Mouse (Mus musculus) liver, embryonic 16.5 days (tissue): ENCODE results near the gene Tmem123. TPM values are rescaled to one million over a fixed set of nuclear protein-coding genes. Genes with fewer than 3 reads are reported as not detected.
A peak's percentile ranks its signal among the peaks of the same experiment; 100 is the strongest.

Experiments used
- ATAC-seq: fragments of 200-750 bp; cut with Nextera tagmentation; 2 replicates; pipeline ENCODE4 v1.8.0; 2017; ENCODE audit warnings: low read depth, mild to moderate bottlenecking, moderate number of reproducible peaks, moderate library complexity
- H3K27ac ChIP-seq: fragments of 300-500 bp; sonication (generic); 2 replicates; pipeline ENCODE4 v1.5.1; 2014; ENCODE audit warnings: mild to moderate bottlenecking, low read length
- H3K27me3 ChIP-seq: fragments of 300-500 bp; sonication (generic); 2 replicates; pipeline ENCODE4 v1.6.1; 2014; ENCODE audit warnings: low read depth, low read length, mixed read lengths; ENCODE audit not compliant: control insufficient read depth, insufficient read depth
- H3K36me3 ChIP-seq: fragments of 300-500 bp; sonication (generic); 2 replicates; pipeline ENCODE4 v1.6.1; 2014; ENCODE audit warnings: mild to moderate bottlenecking; ENCODE audit not compliant: control insufficient read depth, insufficient read depth
- H3K4me1 ChIP-seq: fragments of 300-500 bp; sonication (generic); 2 replicates; pipeline ENCODE4 v1.6.1; 2014; ENCODE audit warnings: low read depth, low read length, mixed read lengths; ENCODE audit not compliant: control insufficient read depth
- H3K4me2 ChIP-seq: fragments of 300-500 bp; sonication (generic); 2 replicates; pipeline ENCODE4 v1.6.1; 2014; ENCODE audit warnings: low read depth, low read length, mixed read lengths
- H3K4me3 ChIP-seq: fragments of 300-500 bp; sonication (generic); 2 replicates; pipeline ENCODE4 v1.5.1; 2014; ENCODE audit warnings: low read depth, mild to moderate bottlenecking, low read length
- H3K9ac ChIP-seq: fragments of 300-500 bp; sonication (generic); 2 replicates; pipeline ENCODE4 v1.6.1; 2014; ENCODE audit warnings: low read depth, low read length
- H3K9me3 ChIP-seq: fragments of 300-500 bp; sonication (generic); replicated peaks from 2 replicates; pipeline ENCODE4 v1.6.1; 2016; ENCODE audit warnings: low read length; ENCODE audit not compliant: control insufficient read depth
- WGBS: fragments of 180-500 bp; shearing (Covaris S2); extraction: QIAGEN DNeasy Blood & Tissue Kit; methylation state at CpG from one replicate; pipeline ENCODE4 v1.1.7; 2014; ENCODE audit not compliant: insufficient replicate concordance; 5-methylcytosine and 5-hydroxymethylcytosine counted together
- polyA plus RNA-seq: library from polyadenylated mRNA; unstranded; fragments of >200 nt; fragmentation: Nextera tagmentation; extraction: Ambion mirVana; gene quantifications from 2 replicates; pipeline ENCODE4 v1.2.1, GENCODE M21; 2015

The Tmem123 gene
- polyA plus RNA-seq, 1 experiment from 2014 or later: 28.6 TPM

DNA sequence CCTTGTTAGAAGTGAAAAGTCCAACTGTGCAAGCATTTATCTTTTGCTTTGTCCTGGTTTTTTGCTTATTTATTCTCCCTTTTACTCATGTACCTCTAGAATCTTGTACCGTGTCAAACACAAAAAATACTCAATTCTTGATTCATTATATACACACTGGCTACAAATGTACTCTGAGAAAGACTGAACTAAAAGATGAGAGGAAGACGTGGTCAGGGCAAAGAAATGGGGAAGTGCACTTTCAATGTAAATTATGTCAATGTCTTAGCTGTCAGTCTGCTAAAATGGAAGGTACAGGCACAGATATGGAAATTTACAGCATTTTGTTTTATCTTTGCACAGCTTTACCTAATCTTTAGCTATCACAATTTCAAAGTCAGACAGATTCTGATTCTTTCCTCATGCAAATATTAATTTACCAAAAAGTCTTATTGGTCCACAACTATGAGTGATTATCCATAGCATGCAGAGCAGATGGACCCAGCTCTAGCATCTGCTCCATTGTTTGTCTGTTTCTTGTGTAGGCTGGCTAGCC is 7.9 kb upstream of the Tmem123 start:
- no peaks in the 10 kb centered on the region for H3K27me3 ChIP-seq
- 30% methylated on average over 2 of the region's 2 CpGs for WGBS
- no peak for ATAC-seq

DNA sequence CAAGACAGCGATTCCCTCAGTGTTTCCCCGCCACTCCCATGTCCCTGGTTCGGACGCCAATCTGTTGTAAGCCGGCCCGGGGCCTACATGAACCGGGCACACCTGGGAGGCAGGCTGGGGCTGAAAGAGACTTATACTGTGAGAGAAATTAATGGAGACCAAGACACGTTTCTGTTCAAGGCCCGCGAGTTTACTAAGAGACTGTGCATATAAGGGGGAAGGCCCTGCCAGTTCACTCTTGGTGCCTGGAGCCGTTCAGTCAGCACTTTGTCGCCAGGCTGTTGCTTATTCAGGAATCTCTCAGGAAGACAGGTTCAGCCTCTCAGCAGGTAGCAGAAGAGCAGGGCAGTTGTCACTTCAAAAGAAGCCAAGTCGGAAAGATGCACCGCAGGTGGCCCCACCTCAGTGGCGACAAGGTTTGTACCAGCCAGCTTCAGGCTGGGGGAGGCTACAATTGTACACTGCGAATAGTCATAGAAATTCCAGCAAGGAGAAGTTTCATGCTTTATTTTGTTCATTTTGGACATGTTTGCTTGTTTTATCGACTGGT is 1.9 kb upstream of the Tmem123 start:
- Histone ChIP-seq H3K4me2 (no peak overlapping the region), H3K27me3 (no peaks in the 10 kb centered on the region), H3K9me3 (no peaks in the 10 kb centered on the region), H3K4me1 (peaks cover 32% of the 10 kb centered on the region), H3K9ac (no peak overlapping the region), H3K36me3 (no peaks in the 10 kb centered on the region), H3K4me3 (no peak overlapping the region), H3K27ac (no peak overlapping the region)
- ATAC-seq: no peak
- 74% methylated on average over 17 of the region's 17 CpGs for WGBS

More for the DNA sequence above, 7.9 kb upstream of the Tmem123 start:
- no peak overlapping the region for H3K27ac ChIP-seq
- H3K9me3 ChIP-seq: no peaks in the 10 kb centered on the region
- H3K4me3 ChIP-seq: no peak overlapping the region
- H3K4me2 ChIP-seq: no peak overlapping the region
- no peak overlapping the region for H3K9ac ChIP-seq
- no peaks in the 10 kb centered on the region for H3K4me1 ChIP-seq
- H3K36me3 ChIP-seq: no peaks in the 10 kb centered on the region

DNA sequence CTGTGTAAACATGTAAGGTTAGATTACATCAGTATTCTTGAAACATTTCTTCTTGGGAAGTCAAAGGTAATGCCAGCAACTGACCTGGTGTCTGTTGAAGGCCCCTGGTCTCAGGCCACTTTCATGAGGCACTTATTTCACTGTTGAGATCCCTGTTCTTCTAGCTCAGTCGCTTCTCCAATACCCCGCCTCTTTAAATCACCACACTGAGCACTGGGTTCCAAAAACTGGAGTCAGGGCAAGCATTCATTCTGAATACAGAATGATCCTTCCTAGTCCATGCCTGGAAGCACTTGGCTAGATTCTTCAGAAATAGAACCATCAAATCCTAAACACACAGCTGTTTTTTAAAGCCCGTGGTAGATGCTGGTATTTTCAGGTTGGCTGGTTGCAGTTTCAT is 1.1 kb upstream of the Tmem123 start:
- H3K9me3 ChIP-seq: no peaks in the 10 kb centered on the region
- ATAC-seq: no peak
- 78% methylated on average over 3 of the region's 3 CpGs for WGBS
- H3K27ac ChIP-seq: no peak overlapping the region
- H3K9ac ChIP-seq: no peak overlapping the region
- no peaks in the 10 kb centered on the region for H3K36me3 ChIP-seq
- H3K4me3 ChIP-seq: no peak overlapping the region
- no peaks in the 10 kb centered on the region for H3K27me3 ChIP-seq
- H3K4me2 ChIP-seq: peak overlapping the region; percentile 91; the same call in 1 of the 2 replicates
- H3K4me1 ChIP-seq: peaks cover 38% of the 10 kb centered on the region

DNA sequence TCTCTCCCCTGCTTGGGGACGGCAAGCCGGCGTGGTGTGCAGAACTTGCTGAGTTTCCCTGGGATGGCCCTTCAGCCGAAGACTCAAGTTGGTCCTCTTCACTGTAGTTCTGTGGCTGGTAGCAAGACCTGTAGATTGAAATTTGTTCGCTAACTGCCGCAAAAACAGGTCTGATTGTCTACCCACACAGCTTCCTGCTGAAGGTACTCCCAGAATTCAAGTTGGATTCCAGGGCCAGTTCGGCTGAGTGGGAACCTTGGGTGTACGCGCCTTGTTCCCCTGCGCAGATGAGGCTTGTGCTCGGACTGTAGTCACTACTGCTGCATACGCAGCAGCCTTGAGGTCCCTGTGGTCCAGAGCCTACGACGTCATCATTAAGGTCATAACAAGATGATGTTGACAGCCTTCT is 626 bp downstream of the Tmem123 start:
- Histone ChIP-seq H3K9ac (peak overlapping the region; percentile 91), H3K27me3 (no peaks in the 10 kb centered on the region), H3K27ac (peak overlapping the region; percentile 81), H3K9me3 (no peaks in the 10 kb centered on the region), H3K36me3 (0 out of 2 replicates have a peak, but pooled peaks cover 2% of the 10 kb centered on the region), H3K4me3 (peak overlapping the region; percentile 91), H3K4me1 (peaks cover 39% of the 10 kb centered on the region), H3K4me2 (peak overlapping the region; percentile 91)
- WGBS: under 1% methylated on average over 14 of the region's 14 CpGs
- ATAC-seq: peak; percentile 7

DNA sequence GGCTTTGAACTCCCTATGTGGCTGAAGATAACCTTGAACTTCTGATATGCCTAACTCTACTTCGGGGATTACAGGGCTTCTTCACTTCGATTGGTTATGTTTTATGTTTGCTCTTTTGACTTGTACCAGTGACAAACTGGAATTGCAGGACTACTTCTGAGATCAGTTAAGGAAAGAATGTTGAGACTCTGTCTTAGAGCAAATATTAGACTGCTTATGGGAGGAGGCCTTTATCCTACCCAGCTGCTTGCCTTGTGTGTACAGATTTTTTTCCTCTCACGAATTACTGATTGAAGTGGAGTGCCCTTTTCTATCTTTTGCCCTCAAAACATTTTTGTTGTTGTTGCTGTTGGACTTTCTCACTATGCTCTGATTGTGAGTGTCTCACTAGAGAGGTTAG is 1.4 kb downstream of the Tmem123 start:
- H3K27ac ChIP-seq: 0 out of 2 replicates have a peak overlapping the region, but pooled peaks have one; percentile 15
- no peaks in the 10 kb centered on the region for H3K9me3 ChIP-seq
- ATAC-seq: no peak
- peaks cover 39% of the 10 kb centered on the region for H3K4me1 ChIP-seq
- H3K9ac ChIP-seq: peak overlapping the region; percentile 91
- H3K4me2 ChIP-seq: peak overlapping the region; percentile 91
- no peaks in the 10 kb centered on the region for H3K27me3 ChIP-seq
- WGBS: 24% methylated on average over 3 of the region's 3 CpGs
- peak overlapping the region; percentile 91 for H3K4me3 ChIP-seq
- H3K36me3 ChIP-seq: peaks cover 2% of the 10 kb centered on the region; the same call in 1 of the 2 replicates

DNA sequence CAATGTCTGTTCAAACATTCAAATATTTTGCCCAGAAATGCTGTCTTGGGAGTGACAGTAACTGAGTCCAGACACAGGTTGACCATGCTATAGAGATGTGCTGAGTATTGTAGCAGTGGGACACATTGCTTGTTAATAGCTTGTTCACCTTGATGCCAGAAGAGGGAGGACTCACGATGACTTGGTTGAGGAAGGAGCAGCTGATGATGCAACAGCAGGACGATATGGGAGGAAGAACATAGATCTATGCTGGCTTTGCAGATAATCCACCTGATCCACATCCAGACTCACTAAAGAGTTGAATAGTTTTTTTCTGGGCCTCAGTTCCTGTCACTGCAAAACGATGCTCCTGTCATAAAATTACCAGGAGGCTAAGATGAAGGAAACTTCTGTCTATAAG is 2.7 kb downstream of the Tmem123 start:
- 18% methylated on average over 3 of the region's 3 CpGs for WGBS
- no peak for ATAC-seq
- H3K27ac ChIP-seq: no peak overlapping the region

DNA sequence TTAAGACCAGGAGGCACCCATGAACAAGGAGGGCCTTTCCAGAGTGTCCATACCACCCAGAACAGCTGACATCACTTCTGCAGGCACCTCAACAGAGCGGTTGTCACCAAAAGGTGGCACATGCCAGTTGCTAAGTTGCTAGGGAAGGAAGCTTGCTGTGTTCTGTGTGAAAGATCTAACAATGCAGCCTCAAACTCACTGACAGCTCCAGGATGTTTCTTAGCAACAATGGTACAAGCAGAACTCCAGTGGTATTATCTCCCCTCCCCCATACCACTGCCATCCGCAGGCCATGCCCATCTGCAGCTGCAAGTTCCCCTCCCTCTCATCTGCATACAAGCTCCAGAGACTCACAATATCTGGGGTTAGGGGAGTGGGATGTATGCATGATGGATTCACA is 3.7 kb downstream of the Tmem123 start:
- Histone ChIP-seq H3K4me2 (no peak overlapping the region), H3K4me1 (peaks cover 39% of the 10 kb centered on the region), H3K36me3 (peaks cover 2% of the 10 kb centered on the region; the same call in 1 of the 2 replicates), H3K27ac (no peak overlapping the region), H3K4me3 (no peak overlapping the region), H3K9ac (no peak overlapping the region), H3K9me3 (no peaks in the 10 kb centered on the region), H3K27me3 (no peaks in the 10 kb centered on the region)
- 37% methylated on average over 2 of the region's 2 CpGs for WGBS
- no peak for ATAC-seq

More for the DNA sequence above, 2.7 kb downstream of the Tmem123 start:
- no peaks in the 10 kb centered on the region for H3K27me3 ChIP-seq
- peak overlapping the region; percentile 15; the same call in 1 of the 2 replicates for H3K9ac ChIP-seq
- H3K4me2 ChIP-seq: no peak overlapping the region
- no peaks in the 10 kb centered on the region for H3K9me3 ChIP-seq
- peaks cover 39% of the 10 kb centered on the region for H3K4me1 ChIP-seq
- H3K36me3 ChIP-seq: peaks cover 2% of the 10 kb centered on the region; the same call in 1 of the 2 replicates
- no peak overlapping the region for H3K4me3 ChIP-seq

DNA sequence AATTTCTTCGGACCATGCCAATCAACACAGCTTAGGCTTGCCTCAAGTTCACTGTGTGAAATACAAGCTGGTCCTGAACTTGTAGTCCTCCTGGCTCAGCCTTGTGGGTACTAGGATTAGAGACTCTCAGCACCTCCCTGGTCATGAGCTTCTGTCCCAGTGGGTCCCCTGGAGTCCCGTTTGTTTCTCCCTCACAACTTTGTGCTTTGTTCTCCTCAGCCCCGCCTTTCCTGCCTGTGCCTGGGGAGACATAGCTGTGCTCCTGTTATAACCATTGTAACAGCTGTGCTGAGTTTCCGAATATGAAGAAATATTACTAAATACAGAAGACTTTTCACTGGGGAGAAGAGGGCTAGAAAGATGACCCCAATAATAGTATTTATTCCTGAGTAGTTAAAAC is 5.2 kb downstream of the Tmem123 start:
- no peaks in the 10 kb centered on the region for H3K27me3 ChIP-seq
- WGBS: 71% methylated on average over 4 of the region's 4 CpGs
- H3K4me2 ChIP-seq: no peak overlapping the region
- no peaks in the 10 kb centered on the region for H3K9me3 ChIP-seq
- peaks cover 2% of the 10 kb centered on the region; the same call in 1 of the 2 replicates for H3K36me3 ChIP-seq
- no peak overlapping the region for H3K4me3 ChIP-seq
- peaks cover 31% of the 10 kb centered on the region for H3K4me1 ChIP-seq
- no peak for ATAC-seq
- H3K27ac ChIP-seq: no peak overlapping the region
- H3K9ac ChIP-seq: no peak overlapping the region

DNA sequence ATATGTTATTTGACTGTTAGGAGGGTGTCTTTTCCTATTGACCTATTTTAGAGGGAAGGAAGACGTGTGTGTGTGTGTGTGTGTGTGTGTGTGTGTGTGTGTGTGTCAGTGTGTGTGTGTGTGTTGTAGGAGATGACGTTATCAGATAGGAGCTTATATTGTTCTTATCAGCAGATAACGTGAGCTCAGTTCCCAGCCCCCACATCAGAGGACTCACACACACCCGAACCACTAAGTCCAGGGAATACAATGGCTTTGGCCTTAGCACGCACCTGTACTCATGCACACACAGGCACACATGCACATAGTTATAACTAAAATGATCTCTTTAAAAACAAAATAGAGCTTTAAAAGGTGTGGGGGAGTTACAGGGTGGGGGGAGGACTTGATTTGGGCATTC is 5.7 kb downstream of the Tmem123 start:
- Histone ChIP-seq H3K9ac (no peak overlapping the region), H3K4me2 (no peak overlapping the region), H3K4me1 (peaks cover 29% of the 10 kb centered on the region), H3K36me3 (peaks cover 2% of the 10 kb centered on the region; the same call in 1 of the 2 replicates), H3K27ac (no peak overlapping the region), H3K9me3 (no peaks in the 10 kb centered on the region), H3K4me3 (no peak overlapping the region), H3K27me3 (no peaks in the 10 kb centered on the region)
- WGBS: 56% methylated on average over 5 of the region's 5 CpGs
- no peak for ATAC-seq
